Mouse (Mus musculus) erythroblast, adult 5-6 weeks (primary cell): ENCODE data around the gene Limk2. TPM values are rescaled to one million over a fixed set of nuclear protein-coding genes. Genes with fewer than 3 reads are reported as not detected.
A peak's percentile ranks its signal among the peaks of the same experiment; 100 is the strongest.

Source experiments
- ATAC-seq: replicated peaks from 2 replicates; pipeline ENCODE4 v1.8.0; 2016; ENCODE audit warnings: moderate number of reproducible peaks, mild to moderate bottlenecking, moderate TSS enrichment, inconsistent platforms; ENCODE audit not compliant: poor library complexity, low FRiP score, severe bottlenecking
- total RNA-seq, 2 experiments: library from RNA; stranded (forward) in 1 of 2; stranded (reverse) in 1 of 2; fragments of 150-400 nt in 1 of 2; fragments of 200-764, 138-1000 nt in 1 of 2; gene quantifications; 2 replicates each; pipeline versions ENCODE4 v1.2.3 to v1.2.4; 2015 to 2017; ENCODE audit warnings: low replicate concordance in 2 of 2

The Limk2 gene
- total RNA-seq, 2 experiments from 2014 or later = 4.4 to 9.7 TPM

- ATAC-seq = no peak
These were observed 71.6 kb downstream of the Limk2 start for GRCm38 (mm10) chr11:3337173-3337955.

- ATAC-seq = no peak
These were observed 72.4 kb downstream of the Limk2 start for GRCm38 (mm10) chr11:3336602-3337001.

GRCm38 (mm10) chr11:3335651-3336216, 73.3 kb downstream of the Limk2 start:
- ATAC-seq = no peak

GRCm38 (mm10) chr11:3334711-3335316, 74.2 kb downstream of the Limk2 start:
- ATAC-seq = no peak

- no peak for ATAC-seq
These were observed 74.8 kb downstream of the Limk2 start for GRCm38 (mm10) chr11:3334141-3334710.

GRCm38 (mm10) chr11:3333111-3333695, 75.8 kb downstream of the Limk2 start:
- ATAC-seq = no peak

- ATAC-seq = peak; percentile 95
These were observed 77.0 kb downstream of the Limk2 start for GRCm38 (mm10) chr11:3331756-3332642.

GRCm38 (mm10) chr11:3330991-3331750, 77.8 kb downstream of the Limk2 start:
- ATAC-seq = no peak

- ATAC-seq = no peak
These were observed 78.4 kb downstream of the Limk2 start for GRCm38 (mm10) chr11:3330566-3330965.

- no peak for ATAC-seq
These were observed 79.0 kb downstream of the Limk2 start, which contains the start of gene Pik3ip1 for GRCm38 (mm10) chr11:3329891-3330451. Gene Pik3ip1 (plus strand): TSS chr11:3330401.

- ATAC-seq = no peak
These were observed 79.9 kb downstream of the Limk2 start for GRCm38 (mm10) chr11:3328806-3329775.

- ATAC-seq = no peak
These were observed 80.7 kb downstream of the Limk2 start for GRCm38 (mm10) chr11:3328271-3328670.

- ATAC-seq = no peak
These were observed 90.7 kb downstream of the Limk2 start for GRCm38 (mm10) chr11:3318286-3318685.

- ATAC-seq = peak; percentile 73; the same call in 1 of the 2 replicates
These were observed 94.8 kb downstream of the Limk2 start for GRCm38 (mm10) chr11:3314148-3314547.

- no peak for ATAC-seq
These were observed 95.7 kb downstream of the Limk2 start for GRCm38 (mm10) chr11:3313294-3313693.

- ATAC-seq = no peak
These were observed 97.2 kb downstream of the Limk2 start for GRCm38 (mm10) chr11:3311586-3312347.
